Mouse (Mus musculus) limb, embryonic 12.5 days (tissue): ENCODE measurements around the gene Crtac1. TPM values are rescaled to one million over a fixed set of nuclear protein-coding genes. Genes with fewer than 3 reads are reported as not detected.

ENCODE experiments used
- ATAC-seq: fragments of 200-750 bp; cut with Nextera tagmentation; 2 replicates; pipeline ENCODE4 v1.8.0; 2017; ENCODE audit warnings: low read depth, moderate TSS enrichment; ENCODE audit not compliant: insufficient number of reproducible peaks, insufficient read depth, low FRiP score, low TSS enrichment
- H3K27ac ChIP-seq: fragments of 300-500 bp; sonication (generic); 2 replicates; pipeline ENCODE4 v1.5.1; 2016; ENCODE audit warnings: mild to moderate bottlenecking, moderate library complexity
- H3K27me3 ChIP-seq: fragments of 300-500 bp; sonication (generic); 2 replicates; pipeline ENCODE4 v1.6.1; 2016; ENCODE audit warnings: mild to moderate bottlenecking, moderate library complexity
- H3K36me3 ChIP-seq: fragments of 300-500 bp; sonication (generic); 2 replicates; pipeline ENCODE4 v1.6.1; 2016; ENCODE audit warnings: mild to moderate bottlenecking, moderate library complexity
- H3K4me1 ChIP-seq: fragments of 300-500 bp; sonication (generic); replicated peaks from 2 replicates; pipeline ENCODE4 v1.6.1; 2016
- H3K4me2 ChIP-seq: fragments of 300-500 bp; sonication (generic); 2 replicates; pipeline ENCODE4 v1.6.1; 2016; ENCODE audit warnings: mild to moderate bottlenecking, moderate library complexity
- H3K4me3 ChIP-seq: fragments of 300-500 bp; sonication (generic); replicated peaks from 2 replicates; pipeline ENCODE4 v1.5.1; 2016; ENCODE audit warnings: mild to moderate bottlenecking
- H3K9ac ChIP-seq: fragments of 300-500 bp; sonication (generic); replicated peaks from 2 replicates; pipeline ENCODE4 v1.6.1; 2016; ENCODE audit warnings: mild to moderate bottlenecking, moderate library complexity
- H3K9me3 ChIP-seq: fragments of 300-500 bp; sonication (generic); 2 replicates; pipeline ENCODE4 v1.6.1; 2016; ENCODE audit warnings: mild to moderate bottlenecking, moderate library complexity
- WGBS: fragments of 180-500 bp; shearing (Covaris S2); methylation state at CpG from one replicate; pipeline ENCODE4 v1.1.7; 2016; 5-methylcytosine and 5-hydroxymethylcytosine counted together
- polyA plus RNA-seq: library from polyadenylated mRNA; unstranded; fragments of >200 nt; fragmentation: Nextera tagmentation; extraction: Ambion mirVana; gene quantifications from 2 replicates; pipeline ENCODE4 v1.2.1, GENCODE M21; 2016

Gene Crtac1
- polyA plus RNA-seq, 1 experiment from 2014 or later: 3.5 TPM

GRCm38 (mm10) chr19:42284178-42284577 is 147.4 kb downstream of the Crtac1 start:
- WGBS: 76% methylated on average over 8 of the region's 8 CpGs
- H3K27ac ChIP-seq: no peak overlapping the region
- H3K4me2 ChIP-seq: no peak overlapping the region
- ATAC-seq: no peak
- H3K4me3 ChIP-seq: no peak overlapping the region
- H3K9ac ChIP-seq: no peak overlapping the region
- H3K9me3 ChIP-seq: no peaks in the 10 kb centered on the region
- H3K27me3 ChIP-seq: peaks cover 6% of the 10 kb centered on the region
- no peaks in the 10 kb centered on the region for H3K36me3 ChIP-seq
- peaks cover 5% of the 10 kb centered on the region; the same call in 1 of the 2 replicates for H3K4me1 ChIP-seq

GRCm38 (mm10) chr19:42279611-42280010 is 152.0 kb downstream of the Crtac1 start:
- WGBS: 68% methylated on average over 3 of the region's 3 CpGs
- no peak for ATAC-seq
- peaks cover under 1% of the 10 kb centered on the region; the same call in 1 of the 2 replicates for H3K4me1 ChIP-seq
- H3K27me3 ChIP-seq: no peaks in the 10 kb centered on the region; the same call in none of the 2 replicates
- no peaks in the 10 kb centered on the region for H3K9me3 ChIP-seq
- no peak overlapping the region for H3K9ac ChIP-seq
- H3K4me2 ChIP-seq: no peak overlapping the region
- H3K4me3 ChIP-seq: no peak overlapping the region
- no peaks in the 10 kb centered on the region for H3K36me3 ChIP-seq
- H3K27ac ChIP-seq: no peak overlapping the region

- H3K4me3 ChIP-seq: no peak overlapping the region
- 79% methylated on average over 5 of the region's 5 CpGs for WGBS
- H3K27me3 ChIP-seq: no peaks in the 10 kb centered on the region; the same call in none of the 2 replicates
- H3K9ac ChIP-seq: no peak overlapping the region
- H3K27ac ChIP-seq: no peak overlapping the region
- no peaks in the 10 kb centered on the region for H3K4me1 ChIP-seq
- ATAC-seq: no peak
- no peaks in the 10 kb centered on the region for H3K36me3 ChIP-seq
- H3K9me3 ChIP-seq: no peaks in the 10 kb centered on the region
- H3K4me2 ChIP-seq: no peak overlapping the region
Observed at GRCm38 (mm10) chr19:42278461-42278860, 153.1 kb downstream of the Crtac1 start.

- Histone ChIP-seq H3K36me3 (no peaks in the 10 kb centered on the region), H3K9ac (no peak overlapping the region)
- whole genome bisulfite sequencing: 76% methylated on average over 6 of the region's 6 CpGs
Observed at GRCm38 (mm10) chr19:42277288-42277687, 154.3 kb downstream of the Crtac1 start.

GRCm38 (mm10) chr19:42272003-42272963 is 159.3 kb downstream of the Crtac1 start:
- WGBS: 43% methylated on average over 14 of the region's 14 CpGs
- no peak overlapping the region for H3K4me3 ChIP-seq

More at GRCm38 (mm10) chr19:42277288-42277687, 154.3 kb downstream of the Crtac1 start:
- Histone ChIP-seq H3K27me3 (no peaks in the 10 kb centered on the region; the same call in none of the 2 replicates), H3K4me3 (no peak overlapping the region), H3K4me1 (no peaks in the 10 kb centered on the region), H3K27ac (no peak overlapping the region), H3K4me2 (no peak overlapping the region), H3K9me3 (no peaks in the 10 kb centered on the region)
- no peak for ATAC-seq

GRCm38 (mm10) chr19:42271182-42271581 is 160.4 kb downstream of the Crtac1 start:
- no peak overlapping the region for H3K27ac ChIP-seq
- no peak overlapping the region for H3K4me2 ChIP-seq
- H3K27me3 ChIP-seq: peaks cover 36% of the 10 kb centered on the region
- no peaks in the 10 kb centered on the region for H3K36me3 ChIP-seq
- no peak overlapping the region for H3K9ac ChIP-seq
- peaks cover 3% of the 10 kb centered on the region for H3K4me1 ChIP-seq
- ATAC-seq: no peak
- WGBS: 78% methylated on average over 7 of the region's 7 CpGs
- H3K9me3 ChIP-seq: no peaks in the 10 kb centered on the region
- H3K4me3 ChIP-seq: no peak overlapping the region

More at GRCm38 (mm10) chr19:42272003-42272963, 159.3 kb downstream of the Crtac1 start:
- H3K27me3 ChIP-seq: peaks cover 31% of the 10 kb centered on the region
- no peaks in the 10 kb centered on the region for H3K36me3 ChIP-seq
- H3K9me3 ChIP-seq: no peaks in the 10 kb centered on the region
- no peak overlapping the region for H3K4me2 ChIP-seq
- ATAC-seq: no peak
- H3K4me1 ChIP-seq: peaks cover 3% of the 10 kb centered on the region
- H3K27ac ChIP-seq: no peak overlapping the region
- no peak overlapping the region for H3K9ac ChIP-seq

GRCm38 (mm10) chr19:42270119-42270518 is 161.5 kb downstream of the Crtac1 start:
- 69% methylated on average over 6 of the region's 6 CpGs for WGBS
- Histone ChIP-seq H3K9me3 (no peaks in the 10 kb centered on the region), H3K4me1 (peaks cover 3% of the 10 kb centered on the region), H3K27me3 (peaks cover 36% of the 10 kb centered on the region), H3K27ac (no peak overlapping the region), H3K36me3 (no peaks in the 10 kb centered on the region), H3K4me3 (no peak overlapping the region), H3K9ac (no peak overlapping the region), H3K4me2 (no peak overlapping the region)
- ATAC-seq: no peak

GRCm38 (mm10) chr19:42268337-42268736 is 163.2 kb downstream of the Crtac1 start:
- Histone ChIP-seq H3K4me1 (peaks cover 3% of the 10 kb centered on the region), H3K4me3 (peak overlapping the region; percentile 13; the same call in 1 of the 2 replicates), H3K4me2 (peak overlapping the region; percentile 50), H3K27ac (no peak overlapping the region), H3K9me3 (no peaks in the 10 kb centered on the region), H3K36me3 (no peaks in the 10 kb centered on the region), H3K27me3 (peaks cover 36% of the 10 kb centered on the region), H3K9ac (no peak overlapping the region)
- 2% methylated on average over 19 of the region's 19 CpGs for WGBS
- ATAC-seq: no peak

GRCm38 (mm10) chr19:42263524-42263923 is 168.1 kb downstream of the Crtac1 start:
- ATAC-seq: no peak
- Histone ChIP-seq H3K9me3 (no peaks in the 10 kb centered on the region), H3K9ac (no peak overlapping the region), H3K36me3 (no peaks in the 10 kb centered on the region), H3K4me2 (no peak overlapping the region), H3K4me1 (peaks cover 3% of the 10 kb centered on the region), H3K27me3 (peaks cover 15% of the 10 kb centered on the region), H3K27ac (no peak overlapping the region), H3K4me3 (no peak overlapping the region)
- 50% methylated on average over 3 of the region's 3 CpGs for WGBS

GRCm38 (mm10) chr19:42260486-42260885 is 171.1 kb downstream of the Crtac1 start:
- no peak for ATAC-seq
- Histone ChIP-seq H3K27ac (no peak overlapping the region), H3K9me3 (no peaks in the 10 kb centered on the region), H3K4me3 (no peak overlapping the region), H3K36me3 (no peaks in the 10 kb centered on the region), H3K4me2 (no peak overlapping the region), H3K9ac (no peak overlapping the region), H3K4me1 (peaks cover 2% of the 10 kb centered on the region; the same call in 1 of the 2 replicates), H3K27me3 (peaks cover 5% of the 10 kb centered on the region)
- WGBS: 82% methylated on average over 8 of the region's 8 CpGs

- Histone ChIP-seq H3K36me3 (no peaks in the 10 kb centered on the region), H3K27me3 (peaks cover 22% of the 10 kb centered on the region), H3K9ac (no peak overlapping the region), H3K4me2 (no peak overlapping the region), H3K9me3 (no peaks in the 10 kb centered on the region), H3K4me1 (peaks cover 5% of the 10 kb centered on the region; the same call in 1 of the 2 replicates), H3K4me3 (no peak overlapping the region), H3K27ac (no peak overlapping the region)
- no peak for ATAC-seq
- 68% methylated on average over 5 of the region's 5 CpGs for WGBS
Observed at GRCm38 (mm10) chr19:42258596-42258995, 173.0 kb downstream of the Crtac1 start.
